Mouse (Mus musculus) liver, embryonic 12.5 days (tissue): ENCODE results near the gene Tnfrsf1a. TPM values are rescaled to one million over a fixed set of nuclear protein-coding genes. Genes with fewer than 3 reads are reported as not detected.

Experiments
- ATAC-seq: fragments of 200-750 bp; cut with Nextera tagmentation; 2 replicates; pipeline ENCODE4 v1.8.0; 2017; ENCODE audit warnings: moderate number of reproducible peaks, mild to moderate bottlenecking, moderate library complexity
- H3K27ac ChIP-seq: fragments of 300-500 bp; sonication (generic); 2 replicates; pipeline ENCODE4 v1.5.1; 2016; ENCODE audit warnings: mild to moderate bottlenecking
- H3K27me3 ChIP-seq: fragments of 300-500 bp; sonication (generic); replicated peaks from 2 replicates; pipeline ENCODE4 v1.6.1; 2016; ENCODE audit warnings: mild to moderate bottlenecking, moderate library complexity
- H3K36me3 ChIP-seq: fragments of 300-500 bp; sonication (generic); 2 replicates; pipeline ENCODE4 v1.6.1; 2016; ENCODE audit warnings: mild to moderate bottlenecking, moderate library complexity
- H3K4me1 ChIP-seq: fragments of 300-500 bp; sonication (generic); 2 replicates; pipeline ENCODE4 v1.6.1; 2016
- H3K4me2 ChIP-seq: fragments of 300-500 bp; sonication (generic); 2 replicates; pipeline ENCODE4 v1.6.1; 2016; ENCODE audit warnings: mild to moderate bottlenecking, moderate library complexity
- H3K4me3 ChIP-seq: fragments of 300-500 bp; sonication (generic); 2 replicates; pipeline ENCODE4 v1.5.1; 2016; ENCODE audit warnings: mild to moderate bottlenecking, moderate library complexity
- H3K9ac ChIP-seq: fragments of 300-500 bp; sonication (generic); 2 replicates; pipeline ENCODE4 v1.6.1; 2016; ENCODE audit warnings: mild to moderate bottlenecking, moderate library complexity
- H3K9me3 ChIP-seq: fragments of 300-500 bp; sonication (generic); replicated peaks from 2 replicates; pipeline ENCODE4 v1.6.1; 2016; ENCODE audit warnings: mild to moderate bottlenecking, moderate library complexity
- WGBS: fragments of 180-500 bp; shearing (Covaris S2); methylation state at CpG from one replicate; pipeline ENCODE4 v1.1.7; 2016; ENCODE audit not compliant: insufficient replicate concordance; 5-methylcytosine and 5-hydroxymethylcytosine counted together
- polyA plus RNA-seq: library from polyadenylated mRNA; unstranded; fragments of >200 nt; fragmentation: Nextera tagmentation; extraction: Ambion mirVana; gene quantifications from 2 replicates; pipeline ENCODE4 v1.2.1, GENCODE M21; 2016

The Tnfrsf1a gene
- polyA plus RNA-seq, 1 experiment from 2014 or later: 23.0 TPM

DNA sequence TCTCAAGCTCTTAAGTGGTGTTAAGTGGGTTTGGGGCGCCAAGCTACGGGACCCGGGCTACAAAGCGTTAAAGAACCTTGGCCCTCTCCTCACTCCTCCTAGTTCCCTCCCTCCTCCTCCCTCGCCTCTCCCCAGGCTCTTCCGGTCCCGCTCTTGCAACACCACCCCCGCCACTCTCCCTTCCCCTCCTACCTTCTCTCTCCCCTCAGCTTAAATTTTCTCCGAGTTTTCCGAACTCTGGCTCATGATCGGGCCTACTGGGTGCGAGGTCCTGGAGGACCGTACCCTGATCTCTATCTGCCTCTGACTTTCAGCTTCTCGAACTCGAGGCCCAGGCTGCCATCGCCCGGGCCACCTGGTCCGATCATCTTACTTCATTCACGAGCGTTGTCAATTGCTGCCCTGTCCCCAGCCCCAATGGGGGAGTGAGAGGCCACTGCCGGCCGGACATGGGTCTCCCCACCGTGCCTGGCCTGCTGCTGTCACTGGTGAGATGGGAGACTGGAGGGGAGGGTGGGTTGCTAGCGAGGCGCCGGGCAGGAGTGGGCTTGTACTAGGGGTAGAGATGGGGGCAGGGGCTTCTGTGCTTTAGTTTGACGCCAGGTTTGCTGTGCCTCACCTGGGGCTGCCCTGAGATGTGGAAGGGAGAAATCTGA lies 541 bp downstream of the Tnfrsf1a start:
- H3K4me2 ChIP-seq: peak overlapping the region; percentile 79
- H3K9me3 ChIP-seq: no peaks in the 10 kb centered on the region
- H3K9ac ChIP-seq: peak overlapping the region; percentile 67
- peak overlapping the region; percentile 70 for H3K27ac ChIP-seq
- WGBS: under 1% methylated on average over 27 of the region's 27 CpGs
- H3K27me3 ChIP-seq: 0 out of 2 replicates have a peak, but pooled peaks cover 6% of the 10 kb centered on the region
- no peaks in the 10 kb centered on the region for H3K36me3 ChIP-seq
- H3K4me3 ChIP-seq: peak overlapping the region; percentile 64
- peaks cover 66% of the 10 kb centered on the region for H3K4me1 ChIP-seq
- peak; percentile 70 for ATAC-seq

DNA sequence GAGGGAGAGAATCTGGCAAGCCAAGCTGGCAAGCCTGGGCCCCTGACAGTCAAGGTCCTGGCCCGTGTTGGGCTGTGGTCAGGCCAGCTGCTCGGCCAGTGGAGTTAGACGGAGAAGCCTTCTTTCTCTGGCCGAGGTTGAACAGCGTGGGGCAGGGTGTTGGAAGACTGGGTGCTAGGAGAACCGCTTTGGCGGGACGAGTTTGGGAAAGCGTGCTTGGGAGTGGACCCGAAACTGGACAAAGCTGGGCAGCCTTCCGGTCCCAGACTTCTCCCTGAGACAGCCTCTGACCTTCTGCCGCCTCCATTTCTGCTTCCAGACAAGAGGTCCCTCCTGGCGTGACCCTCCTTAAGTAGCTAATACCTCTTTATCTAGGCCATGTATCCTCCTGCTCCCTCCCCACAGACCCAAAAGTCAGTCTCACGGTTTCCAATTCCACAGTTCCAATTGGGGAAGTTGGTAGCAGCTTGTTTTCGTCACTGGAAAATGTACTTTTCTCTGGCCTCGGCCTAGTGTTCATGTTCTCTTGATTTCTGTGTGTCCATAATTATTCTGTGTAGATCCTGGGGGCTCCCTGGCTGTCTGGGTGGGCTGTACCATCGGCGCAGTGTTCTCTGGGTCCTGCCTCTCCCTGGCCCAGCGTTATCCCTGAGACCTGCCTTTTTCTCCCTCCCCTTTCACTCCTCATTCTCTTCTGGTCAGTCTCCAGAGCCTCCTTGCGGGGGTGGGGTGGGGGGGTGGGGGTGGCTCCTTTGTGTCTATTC lies 1.3 kb downstream of the Tnfrsf1a start:
- Histone ChIP-seq H3K9me3 (no peaks in the 10 kb centered on the region), H3K27me3 (0 out of 2 replicates have a peak, but pooled peaks cover 6% of the 10 kb centered on the region), H3K4me3 (peak overlapping the region; percentile 64), H3K36me3 (no peaks in the 10 kb centered on the region), H3K27ac (peak overlapping the region; percentile 70), H3K4me2 (peak overlapping the region; percentile 79), H3K9ac (peak overlapping the region; percentile 67), H3K4me1 (peaks cover 73% of the 10 kb centered on the region)
- ATAC-seq: no peak
- WGBS: 4% methylated on average over 20 of the region's 20 CpGs

DNA sequence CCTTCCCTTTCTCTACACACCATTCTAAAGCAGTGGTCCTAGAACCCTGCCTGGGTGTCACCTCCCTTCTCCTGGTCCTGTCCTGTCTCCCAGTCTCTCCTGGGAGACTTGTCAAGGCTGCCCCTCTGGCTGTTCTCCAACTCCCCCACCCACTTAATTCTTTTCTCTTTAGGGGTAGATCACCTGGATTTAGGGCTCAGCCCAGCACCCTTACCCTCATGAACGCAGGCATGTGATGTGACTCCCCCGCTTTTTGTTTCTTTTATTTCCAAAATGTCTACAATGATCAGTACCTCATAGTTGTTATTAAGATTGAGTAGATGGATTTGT lies 1.8 kb downstream of the Tnfrsf1a start:
- Histone ChIP-seq H3K36me3 (no peaks in the 10 kb centered on the region), H3K27ac (peak overlapping the region; percentile 70; the same call in 1 of the 2 replicates), H3K4me2 (peak overlapping the region; percentile 79), H3K4me1 (peaks cover 74% of the 10 kb centered on the region), H3K9me3 (no peaks in the 10 kb centered on the region), H3K4me3 (peak overlapping the region; percentile 64), H3K27me3 (0 out of 2 replicates have a peak, but pooled peaks cover 6% of the 10 kb centered on the region), H3K9ac (peak overlapping the region; percentile 67)
- 76% methylated on average over 2 of the region's 2 CpGs for WGBS
- no peak for ATAC-seq

DNA sequence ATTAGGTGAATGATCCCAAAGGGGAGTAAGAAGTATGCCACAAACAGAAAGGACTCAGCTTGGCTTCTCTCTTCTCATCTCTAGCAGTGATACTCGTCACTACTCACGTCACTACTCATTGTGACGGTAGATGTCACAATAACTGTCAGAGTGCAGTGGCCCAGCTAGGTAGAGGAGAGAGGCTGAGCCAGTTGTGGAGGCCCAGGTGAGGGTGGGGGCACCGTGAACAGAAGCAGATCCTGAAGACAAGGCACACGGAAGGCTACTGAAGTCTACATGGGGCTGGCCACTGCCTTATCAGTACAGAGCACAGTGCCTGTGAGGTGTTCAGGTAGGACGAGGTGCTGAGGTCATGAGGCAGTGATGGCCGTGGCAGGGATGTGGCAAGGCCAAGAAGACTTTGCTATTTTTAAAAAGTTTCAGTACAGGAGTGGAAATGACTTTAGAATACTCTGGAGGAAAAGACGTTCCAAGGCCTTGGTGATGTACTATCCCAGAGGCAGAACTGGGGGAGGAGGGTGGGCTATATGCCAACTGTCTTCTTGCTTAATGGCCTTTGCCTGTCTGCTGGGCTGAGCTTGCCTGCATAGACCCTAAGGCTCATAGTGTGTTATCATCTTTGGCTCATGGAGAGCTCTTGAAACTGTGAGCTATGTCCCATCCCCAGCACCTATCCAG lies 2.3 kb downstream of the Tnfrsf1a start:
- H3K4me1 ChIP-seq: peaks cover 78% of the 10 kb centered on the region
- 0 out of 2 replicates have a peak, but pooled peaks cover 6% of the 10 kb centered on the region for H3K27me3 ChIP-seq
- H3K9ac ChIP-seq: no peak overlapping the region
- 31% methylated on average over 8 of the region's 8 CpGs for WGBS
- H3K4me3 ChIP-seq: 0 out of 2 replicates have a peak overlapping the region, but pooled peaks have one; percentile 64
- no peaks in the 10 kb centered on the region for H3K9me3 ChIP-seq
- no peak for ATAC-seq
- peak overlapping the region; percentile 79 for H3K4me2 ChIP-seq
- no peak overlapping the region for H3K27ac ChIP-seq
- no peaks in the 10 kb centered on the region for H3K36me3 ChIP-seq

DNA sequence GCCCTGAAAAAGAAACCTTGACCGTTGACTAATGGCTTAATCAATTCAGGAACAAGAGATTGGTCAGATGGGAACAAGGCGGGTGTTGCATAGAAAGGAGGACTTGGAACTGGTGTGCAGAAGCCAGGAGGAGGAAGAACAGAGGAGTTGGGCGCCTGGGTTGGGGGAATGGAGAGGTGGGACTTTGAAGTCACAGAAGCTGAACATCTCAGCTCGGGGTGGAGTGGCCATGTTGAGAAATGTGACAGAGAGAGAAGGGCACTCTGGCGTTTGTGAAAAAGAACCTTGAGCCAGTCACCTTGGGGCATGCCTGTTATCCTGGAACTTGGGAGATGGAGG lies 2.9 kb downstream of the Tnfrsf1a start:
- WGBS: 38% methylated on average over 5 of the region's 5 CpGs

DNA sequence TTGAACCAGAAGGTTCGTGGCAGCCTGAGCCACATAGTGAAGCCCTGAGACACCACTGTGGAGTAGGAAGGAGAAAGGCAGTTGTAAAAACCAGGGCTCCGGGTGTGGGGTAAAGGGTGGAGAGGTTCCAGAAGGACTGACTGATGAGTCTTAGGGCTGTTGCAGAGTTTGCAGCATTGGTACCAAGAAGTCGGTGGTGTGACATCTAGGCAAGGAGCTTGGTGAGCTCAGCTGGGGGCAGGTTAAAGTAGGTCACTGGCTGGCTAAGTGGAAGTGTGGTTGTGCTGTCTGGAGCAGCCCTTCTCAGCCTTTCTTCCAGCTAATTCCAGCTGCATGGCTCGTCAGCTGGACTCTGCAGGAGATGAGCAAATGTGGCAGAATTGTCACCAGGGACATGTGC lies 3.6 kb downstream of the Tnfrsf1a start:
- Histone ChIP-seq H3K9me3 (no peaks in the 10 kb centered on the region), H3K4me1 (peaks cover 80% of the 10 kb centered on the region), H3K9ac (no peak overlapping the region), H3K36me3 (peaks cover 9% of the 10 kb centered on the region), H3K27me3 (0 out of 2 replicates have a peak, but pooled peaks cover 6% of the 10 kb centered on the region), H3K4me2 (0 out of 2 replicates have a peak overlapping the region, but pooled peaks have one; percentile 3), H3K27ac (no peak overlapping the region), H3K4me3 (no peak overlapping the region)
- 34% methylated on average over 4 of the region's 4 CpGs for WGBS
- no peak for ATAC-seq

More for the DNA sequence above, 2.9 kb downstream of the Tnfrsf1a start:
- Histone ChIP-seq H3K4me1 (peaks cover 80% of the 10 kb centered on the region), H3K9me3 (no peaks in the 10 kb centered on the region), H3K4me3 (no peak overlapping the region), H3K36me3 (peaks cover under 1% of the 10 kb centered on the region), H3K4me2 (peak overlapping the region; percentile 79), H3K27ac (no peak overlapping the region), H3K27me3 (0 out of 2 replicates have a peak, but pooled peaks cover 6% of the 10 kb centered on the region), H3K9ac (no peak overlapping the region)
- no peak for ATAC-seq

DNA sequence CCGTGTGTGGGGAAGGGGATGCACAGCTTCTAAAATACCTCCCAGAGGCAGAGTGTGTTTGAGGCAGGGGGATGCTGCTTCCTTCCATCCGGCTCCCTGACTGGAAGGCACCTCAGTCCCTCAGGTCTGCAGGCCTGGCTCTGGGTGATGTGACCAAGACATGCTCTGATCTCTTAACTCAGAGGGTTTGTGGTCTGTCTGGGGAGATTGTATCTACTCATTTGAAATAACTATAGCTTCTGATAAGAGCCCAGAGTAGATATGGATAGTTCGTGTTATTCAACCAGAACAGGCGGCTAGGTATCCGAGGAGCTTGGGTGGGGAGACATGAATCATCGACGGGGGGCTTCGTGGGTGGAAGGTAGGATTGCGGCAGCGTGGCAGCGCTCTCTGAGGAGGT lies 4.1 kb downstream of the Tnfrsf1a start:
- no peak overlapping the region for H3K4me3 ChIP-seq
- H3K27me3 ChIP-seq: 0 out of 2 replicates have a peak, but pooled peaks cover 5% of the 10 kb centered on the region
- 29% methylated on average over 11 of the region's 11 CpGs for WGBS
- no peak overlapping the region; the same call in 1 of the 2 replicates for H3K4me2 ChIP-seq
- no peak overlapping the region for H3K9ac ChIP-seq
- H3K36me3 ChIP-seq: peaks cover 13% of the 10 kb centered on the region
- no peak for ATAC-seq
- no peak overlapping the region for H3K27ac ChIP-seq
- peaks cover 80% of the 10 kb centered on the region for H3K4me1 ChIP-seq
- H3K9me3 ChIP-seq: no peaks in the 10 kb centered on the region

DNA sequence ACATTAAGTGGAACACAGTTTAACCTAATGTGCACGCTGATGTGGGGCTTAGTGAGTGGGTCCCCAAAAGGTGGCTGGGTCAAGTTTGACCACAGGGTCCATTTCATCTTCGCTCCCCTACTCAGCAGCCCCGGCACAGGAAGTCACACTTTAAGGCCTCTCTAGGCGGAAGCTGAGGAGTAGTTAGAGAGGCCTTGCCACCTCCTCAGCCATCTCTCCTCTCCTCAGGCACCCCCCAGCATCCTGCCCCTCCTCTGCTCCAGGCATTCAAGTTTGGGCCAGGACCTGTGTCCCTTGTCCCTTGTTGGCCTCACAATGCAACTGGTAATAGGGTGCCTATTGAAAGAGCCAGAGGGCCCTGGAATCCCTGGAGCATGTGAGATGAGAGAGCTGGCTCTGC lies 4.5 kb downstream of the Tnfrsf1a start:
- Histone ChIP-seq H3K4me2 (peak overlapping the region; percentile 44), H3K4me3 (no peak overlapping the region), H3K9ac (no peak overlapping the region), H3K9me3 (no peaks in the 10 kb centered on the region), H3K4me1 (peaks cover 79% of the 10 kb centered on the region), H3K27ac (no peak overlapping the region; the same call in none of the 2 replicates), H3K36me3 (peaks cover 17% of the 10 kb centered on the region), H3K27me3 (0 out of 2 replicates have a peak, but pooled peaks cover 4% of the 10 kb centered on the region)
- WGBS: 39% methylated on average over 4 of the region's 4 CpGs
- no peak for ATAC-seq

DNA sequence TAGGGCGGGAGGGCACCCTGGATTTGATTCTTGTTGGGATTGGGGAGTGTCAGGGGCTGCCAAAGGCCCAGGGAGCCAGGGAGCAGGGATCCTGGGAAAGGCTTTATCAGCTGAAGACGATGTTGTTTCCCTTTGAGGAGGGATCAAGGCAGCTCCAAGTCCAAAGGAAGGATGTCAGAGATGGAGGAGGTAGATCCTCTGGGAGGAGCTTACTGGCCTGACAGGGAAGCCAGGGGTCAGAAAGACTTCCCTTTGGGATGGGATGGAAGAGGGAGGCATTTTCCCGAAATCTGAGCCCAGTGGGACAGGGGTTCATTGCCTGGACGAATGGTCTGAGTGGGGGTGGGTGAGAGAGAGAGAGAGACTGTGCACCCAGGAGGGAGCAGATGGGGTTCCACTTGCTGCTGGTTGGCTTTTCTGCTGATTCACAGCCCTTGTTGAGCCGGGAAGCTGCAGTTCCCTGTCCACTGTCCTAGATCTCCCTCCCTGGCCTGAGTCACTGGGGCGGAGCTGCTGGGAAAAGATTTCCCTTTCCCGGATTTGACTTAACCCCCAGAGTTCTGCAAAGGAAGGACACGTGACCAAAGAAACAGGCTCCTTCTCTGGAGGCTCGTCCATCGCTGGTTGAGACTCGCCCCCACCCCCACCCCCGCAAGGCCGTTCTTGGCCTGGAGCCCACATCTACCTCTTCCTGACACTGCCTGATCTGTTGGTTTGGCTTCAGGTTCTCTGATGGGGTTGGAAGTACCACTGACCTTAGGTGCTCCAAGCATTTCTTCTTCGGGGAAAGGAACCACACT lies 5.4 kb downstream of the Tnfrsf1a start:
- Histone ChIP-seq H3K27me3 (0 out of 2 replicates have a peak, but pooled peaks cover 4% of the 10 kb centered on the region), H3K9ac (peak overlapping the region; percentile 31; the same call in 1 of the 2 replicates), H3K4me1 (peaks cover 70% of the 10 kb centered on the region), H3K4me3 (no peak overlapping the region), H3K9me3 (no peaks in the 10 kb centered on the region), H3K36me3 (peaks cover 26% of the 10 kb centered on the region), H3K27ac (peak overlapping the region; percentile 32; the same call in 1 of the 2 replicates), H3K4me2 (peak overlapping the region; percentile 44)
- peak; percentile 27; the same call in 1 of the 2 replicates for ATAC-seq
- WGBS: 10% methylated on average over 14 of the region's 14 CpGs

DNA sequence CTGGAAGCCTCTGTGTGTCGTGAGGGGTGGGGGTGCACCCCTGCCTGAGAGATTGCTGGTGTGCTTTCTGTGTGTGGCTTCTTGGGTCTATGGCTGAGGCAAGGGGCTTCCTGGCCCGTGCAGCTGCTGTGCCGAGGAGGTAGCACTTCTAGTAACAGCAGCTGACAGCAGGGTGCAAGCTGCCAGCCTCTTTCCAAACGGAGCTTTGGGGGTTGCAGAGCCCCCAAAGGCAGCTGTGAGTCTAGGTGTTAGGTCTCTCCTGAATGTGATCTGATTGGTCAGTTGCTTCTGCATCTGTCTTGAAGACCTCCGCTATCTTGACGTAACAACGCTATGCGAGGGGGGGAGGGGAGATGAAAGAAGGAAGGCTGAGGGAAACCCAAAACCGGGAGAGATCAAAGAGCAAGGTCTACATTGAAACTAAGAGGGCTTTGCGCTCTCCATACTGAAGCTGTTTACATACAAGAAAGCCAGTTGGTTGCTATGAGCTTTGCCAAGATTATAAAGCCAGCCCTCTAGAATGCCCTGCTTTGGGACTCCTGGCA lies 6.1 kb downstream of the Tnfrsf1a start:
- Histone ChIP-seq H3K4me1 (peaks cover 64% of the 10 kb centered on the region), H3K4me3 (no peak overlapping the region), H3K9ac (peak overlapping the region; percentile 31; the same call in 1 of the 2 replicates), H3K4me2 (peak overlapping the region; percentile 44), H3K9me3 (no peaks in the 10 kb centered on the region), H3K36me3 (peaks cover 33% of the 10 kb centered on the region), H3K27me3 (no peaks in the 10 kb centered on the region), H3K27ac (0 out of 2 replicates have a peak overlapping the region, but pooled peaks have one; percentile 32)
- WGBS: 9% methylated on average over 10 of the region's 10 CpGs
- no peak for ATAC-seq

DNA sequence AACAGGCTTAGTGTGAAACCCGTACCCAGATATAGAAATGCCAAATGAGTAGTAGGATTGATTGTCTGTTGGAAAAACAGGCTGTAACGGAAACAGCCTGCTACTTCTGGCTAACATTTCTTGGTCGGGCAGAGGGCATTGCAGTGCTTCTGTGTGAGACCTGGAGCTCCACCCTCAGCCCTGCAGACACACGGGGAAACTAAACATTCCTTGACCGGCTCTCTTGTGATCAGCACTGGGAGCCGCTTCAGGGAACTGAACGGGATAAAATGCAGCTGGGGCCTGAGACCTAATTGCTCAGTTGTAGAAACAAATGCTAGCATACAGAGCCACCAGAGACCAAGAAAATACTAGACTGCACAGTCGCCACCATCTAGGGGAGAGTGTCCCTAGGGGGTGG lies 7.1 kb downstream of the Tnfrsf1a start:
- peaks cover 54% of the 10 kb centered on the region for H3K4me1 ChIP-seq
- H3K27me3 ChIP-seq: no peaks in the 10 kb centered on the region
- WGBS: 54% methylated on average over 8 of the region's 8 CpGs
- peaks cover 42% of the 10 kb centered on the region for H3K36me3 ChIP-seq
- no peak overlapping the region for H3K4me3 ChIP-seq
- H3K4me2 ChIP-seq: no peak overlapping the region
- H3K9me3 ChIP-seq: no peaks in the 10 kb centered on the region
- ATAC-seq: no peak
- no peak overlapping the region for H3K27ac ChIP-seq
- H3K9ac ChIP-seq: no peak overlapping the region
